Mouse (Mus musculus): ENCODE measurements around the gene Cfap45.

Gene Cfap45

GRCm38 (mm10) chr1:172518013-172518412 lies 2.6 kb upstream of the Cfap45 start:
- no peak for DNase-seq (ENCODE audit: low spot score)

GRCm38 (mm10) chr1:172519644-172520043 lies 957 bp upstream of the Cfap45 start:
- no peak for DNase-seq (ENCODE audit: low spot score)

GRCm38 (mm10) chr1:172522524-172522923 lies 1.9 kb downstream of the Cfap45 start:
- DNase-seq (ENCODE audit: low spot score): no peak

- DNase-seq (ENCODE audit: low spot score): no peak
Measured at GRCm38 (mm10) chr1:172523699-172524101, 3.1 kb downstream of the Cfap45 start.

GRCm38 (mm10) chr1:172525027-172525764 lies 4.6 kb downstream of the Cfap45 start:
- no peak for DNase-seq (ENCODE audit: low spot score)

GRCm38 (mm10) chr1:172525971-172526370 lies 5.4 kb downstream of the Cfap45 start:
- DNase-seq (ENCODE audit: low spot score): no peak

GRCm38 (mm10) chr1:172526380-172527081 lies 5.9 kb downstream of the Cfap45 start:
- DNase-seq (ENCODE audit: low spot score): no peak

GRCm38 (mm10) chr1:172527431-172527830 lies 6.8 kb downstream of the Cfap45 start:
- no peak for DNase-seq (ENCODE audit: low spot score)

GRCm38 (mm10) chr1:172528701-172529100 lies 8.1 kb downstream of the Cfap45 start:
- DNase-seq (ENCODE audit: low spot score): peak; percentile 67

GRCm38 (mm10) chr1:172530544-172531220 lies 10.1 kb downstream of the Cfap45 start:
- DNase-seq (ENCODE audit: low spot score): no peak

GRCm38 (mm10) chr1:172532551-172532950 lies 11.9 kb downstream of the Cfap45 start:
- DNase-seq (ENCODE audit: low spot score): peak; percentile 35

- no peak for DNase-seq (ENCODE audit: low spot score)
Measured at GRCm38 (mm10) chr1:172535116-172535515, 14.5 kb downstream of the Cfap45 start.

- DNase-seq (ENCODE audit: low spot score): no peak
Measured at GRCm38 (mm10) chr1:172539827-172540226, 19.2 kb downstream of the Cfap45 start.

- DNase-seq (ENCODE audit: low spot score): no peak
Measured at GRCm38 (mm10) chr1:172540283-172540820, 19.8 kb downstream of the Cfap45 start.

GRCm38 (mm10) chr1:172546062-172546461 lies 25.5 kb downstream of the Cfap45 start:
- no peak for DNase-seq (ENCODE audit: low spot score)

GRCm38 (mm10) chr1:172548501-172548900 lies 27.9 kb downstream of the Cfap45 start:
- DNase-seq (ENCODE audit: low spot score): no peak

GRCm38 (mm10) chr1:172549314-172549713 lies 28.7 kb downstream of the Cfap45 start:
- DNase-seq (ENCODE audit: low spot score): no peak

GRCm38 (mm10) chr1:172549717-172550116 lies 29.1 kb downstream of the Cfap45 start:
- no peak for DNase-seq (ENCODE audit: low spot score)

- DNase-seq (ENCODE audit: low spot score): peak; percentile 19
Measured at GRCm38 (mm10) chr1:172550551-172550951, 29.9 kb downstream of the Cfap45 start.

- no peak for DNase-seq (ENCODE audit: low spot score)
Measured at GRCm38 (mm10) chr1:172551009-172551408, 30.4 kb downstream of the Cfap45 start.

- no peak for DNase-seq (ENCODE audit: low spot score)
Measured at GRCm38 (mm10) chr1:172552623-172553022, 32.0 kb downstream of the Cfap45 start.

GRCm38 (mm10) chr1:172555638-172556037 lies 35.0 kb downstream of the Cfap45 start, which contains the start of gene Vsig8:
Gene Vsig8 (plus strand): TSS chr1:172555938.
- no peak for DNase-seq (ENCODE audit: low spot score)

Data from testis, postnatal 14 days (tissue).